Mouse (Mus musculus): ENCODE data around the gene Farp1. TPM values are rescaled to one million over a fixed set of nuclear protein-coding genes. Genes with fewer than 3 reads are reported as not detected.

Farp1 gene
- 30.5 and 32.5 TPM in 2 replicates for polyA plus RNA-seq (2015; fragmentation: Nextera tagmentation; extraction: Ambion mirVana)

GRCm38 (mm10) chr14:121034973-121035662, at the start of gene Farp1:
Gene Farp1, plus strand, starts transcription at chr14:121035200.
- H3K36me3 ChIP-seq, result no peaks in the 10 kb centered on the region
- ATAC-seq (ENCODE audit: insufficient number of reproducible peaks, low FRiP score, low TSS enrichment, low read depth), result peak; percentile 94
- 1% methylated on average over 57 of the region's 61 CpGs for WGBS

GRCm38 (mm10) chr14:120989126-120989525, 45.9 kb upstream of the Farp1 start:
- no peak for ATAC-seq (ENCODE audit: insufficient number of reproducible peaks, low FRiP score, low TSS enrichment, low read depth)
- H3K9ac ChIP-seq, result no peak overlapping the region
- 57% methylated on average over 6 of the region's 6 CpGs for WGBS

More at GRCm38 (mm10) chr14:121034973-121035662, at the start of gene Farp1:
- Histone ChIP-seq H3K4me2 (replicated peaks) (peak within 1 kb of the TSS; percentile 98), H3K4me3 (replicated peaks) (peak within 1 kb of the TSS; percentile 77), H3K9ac (peak within 1 kb of the TSS; percentile 82), H3K27ac (replicated peaks) (peak within 1 kb of the TSS; percentile 92), H3K9me3 (replicated peaks) (no peaks in the 10 kb centered on the region), H3K27me3 (no peaks in the 10 kb centered on the region), H3K4me1 (peaks cover 40% of the 10 kb centered on the region)

GRCm38 (mm10) chr14:120997686-120998085, 37.3 kb upstream of the Farp1 start:
- Histone ChIP-seq H3K36me3 (no peaks in the 10 kb centered on the region), H3K4me2 (replicated peaks) (no peak overlapping the region), H3K9ac (no peak overlapping the region), H3K4me1 (no peaks in the 10 kb centered on the region), H3K27me3 (no peaks in the 10 kb centered on the region), H3K27ac (replicated peaks) (no peak overlapping the region), H3K4me3 (replicated peaks) (no peak overlapping the region), H3K9me3 (replicated peaks) (no peaks in the 10 kb centered on the region)
- ATAC-seq (ENCODE audit: insufficient number of reproducible peaks, low FRiP score, low TSS enrichment, low read depth), result no peak
- 88% methylated on average over 5 of the region's 5 CpGs for WGBS

More at GRCm38 (mm10) chr14:120989126-120989525, 45.9 kb upstream of the Farp1 start:
- no peak overlapping the region for H3K27ac ChIP-seq (replicated peaks)
- no peaks in the 10 kb centered on the region for H3K4me1 ChIP-seq
- no peak overlapping the region for H3K4me2 ChIP-seq (replicated peaks)
- H3K4me3 ChIP-seq (replicated peaks), result no peak overlapping the region
- no peaks in the 10 kb centered on the region for H3K9me3 ChIP-seq (replicated peaks)
- H3K27me3 ChIP-seq, result no peaks in the 10 kb centered on the region
- no peaks in the 10 kb centered on the region for H3K36me3 ChIP-seq

- no peak for ATAC-seq (ENCODE audit: insufficient number of reproducible peaks, low FRiP score, low TSS enrichment, low read depth)
- Histone ChIP-seq H3K36me3 (no peaks in the 10 kb centered on the region), H3K4me1 (no peaks in the 10 kb centered on the region), H3K4me2 (replicated peaks) (no peak overlapping the region), H3K27ac (replicated peaks) (no peak overlapping the region), H3K9me3 (replicated peaks) (no peaks in the 10 kb centered on the region), H3K4me3 (replicated peaks) (no peak overlapping the region), H3K27me3 (no peaks in the 10 kb centered on the region), H3K9ac (no peak overlapping the region)
- WGBS, result 42% methylated on average over 12 of the region's 12 CpGs
Observed at GRCm38 (mm10) chr14:121000561-121001340, 34.2 kb upstream of the Farp1 start.

- WGBS, result 84% methylated on average over 6 of the region's 6 CpGs
- Histone ChIP-seq H3K4me3 (replicated peaks) (no peak overlapping the region), H3K4me2 (replicated peaks) (no peak overlapping the region), H3K27me3 (no peaks in the 10 kb centered on the region), H3K9ac (no peak overlapping the region), H3K27ac (replicated peaks) (no peak overlapping the region), H3K4me1 (no peaks in the 10 kb centered on the region), H3K36me3 (no peaks in the 10 kb centered on the region), H3K9me3 (replicated peaks) (no peaks in the 10 kb centered on the region)
- no peak for ATAC-seq (ENCODE audit: insufficient number of reproducible peaks, low FRiP score, low TSS enrichment, low read depth)
Observed at GRCm38 (mm10) chr14:121005621-121006020, 29.4 kb upstream of the Farp1 start.

- no peaks in the 10 kb centered on the region for H3K9me3 ChIP-seq (replicated peaks)
- no peak overlapping the region for H3K27ac ChIP-seq (replicated peaks)
- 82% methylated on average over 8 of the region's 8 CpGs for WGBS
- H3K4me2 ChIP-seq (replicated peaks), result no peak overlapping the region
- H3K4me1 ChIP-seq, result no peaks in the 10 kb centered on the region
- no peak for ATAC-seq (ENCODE audit: insufficient number of reproducible peaks, low FRiP score, low TSS enrichment, low read depth)
- H3K36me3 ChIP-seq, result no peaks in the 10 kb centered on the region
- no peaks in the 10 kb centered on the region for H3K27me3 ChIP-seq
- no peak overlapping the region for H3K9ac ChIP-seq
- H3K4me3 ChIP-seq (replicated peaks), result no peak overlapping the region
Observed at GRCm38 (mm10) chr14:121006021-121006420, 29.0 kb upstream of the Farp1 start.

GRCm38 (mm10) chr14:121015114-121015690, 19.8 kb upstream of the Farp1 start:
- 75% methylated on average over 2 of the region's 2 CpGs for WGBS
- H3K27ac ChIP-seq (replicated peaks), result no peak overlapping the region
- H3K9me3 ChIP-seq (replicated peaks), result 0 out of 2 replicates have a peak, but pooled peaks cover 3% of the 10 kb centered on the region
- no peak for ATAC-seq (ENCODE audit: insufficient number of reproducible peaks, low FRiP score, low TSS enrichment, low read depth)
- no peaks in the 10 kb centered on the region for H3K4me1 ChIP-seq
- H3K27me3 ChIP-seq, result no peaks in the 10 kb centered on the region
- H3K4me3 ChIP-seq (replicated peaks), result no peak overlapping the region
- no peak overlapping the region for H3K4me2 ChIP-seq (replicated peaks)
- H3K9ac ChIP-seq, result no peak overlapping the region
- no peaks in the 10 kb centered on the region for H3K36me3 ChIP-seq

GRCm38 (mm10) chr14:121022403-121022802, 12.6 kb upstream of the Farp1 start:
- WGBS, result 32% methylated on average over 5 of the region's 5 CpGs
- Histone ChIP-seq H3K4me2 (replicated peaks) (no peak overlapping the region), H3K36me3 (no peaks in the 10 kb centered on the region), H3K9ac (no peak overlapping the region), H3K9me3 (replicated peaks) (0 out of 2 replicates have a peak, but pooled peaks cover 3% of the 10 kb centered on the region), H3K4me3 (replicated peaks) (no peak overlapping the region), H3K27ac (replicated peaks) (no peak overlapping the region), H3K4me1 (no peaks in the 10 kb centered on the region), H3K27me3 (no peaks in the 10 kb centered on the region)
- ATAC-seq (ENCODE audit: insufficient number of reproducible peaks, low FRiP score, low TSS enrichment, low read depth), result no peak

GRCm38 (mm10) chr14:121025381-121025780, 9.6 kb upstream of the Farp1 start:
- Histone ChIP-seq H3K4me3 (replicated peaks) (no peak overlapping the region), H3K27ac (replicated peaks) (no peak overlapping the region), H3K9ac (no peak overlapping the region), H3K9me3 (replicated peaks) (no peaks in the 10 kb centered on the region), H3K36me3 (no peaks in the 10 kb centered on the region), H3K4me2 (replicated peaks) (no peak overlapping the region), H3K27me3 (no peaks in the 10 kb centered on the region), H3K4me1 (no peaks in the 10 kb centered on the region)
- 70% methylated on average over 8 of the region's 8 CpGs for WGBS
- no peak for ATAC-seq (ENCODE audit: insufficient number of reproducible peaks, low FRiP score, low TSS enrichment, low read depth)

GRCm38 (mm10) chr14:121031396-121031795, 3.6 kb upstream of the Farp1 start:
- Histone ChIP-seq H3K4me1 (peaks cover 12% of the 10 kb centered on the region), H3K27ac (replicated peaks) (no peak overlapping the region), H3K4me2 (replicated peaks) (no peak overlapping the region), H3K4me3 (replicated peaks) (no peak overlapping the region), H3K36me3 (no peaks in the 10 kb centered on the region), H3K9me3 (replicated peaks) (no peaks in the 10 kb centered on the region), H3K27me3 (no peaks in the 10 kb centered on the region), H3K9ac (no peak overlapping the region)
- no peak for ATAC-seq (ENCODE audit: insufficient number of reproducible peaks, low FRiP score, low TSS enrichment, low read depth)
- 73% methylated on average over 2 of the region's 2 CpGs for WGBS

- no peak for ATAC-seq (ENCODE audit: insufficient number of reproducible peaks, low FRiP score, low TSS enrichment, low read depth)
- no peaks in the 10 kb centered on the region for H3K27me3 ChIP-seq
Observed at GRCm38 (mm10) chr14:121034525-121034924, 475 bp upstream of the Farp1 start.

More at GRCm38 (mm10) chr14:121034525-121034924, 475 bp upstream of the Farp1 start:
- Histone ChIP-seq H3K4me3 (replicated peaks) (peak overlapping the region; percentile 77), H3K9ac (no peak overlapping the region), H3K9me3 (replicated peaks) (no peaks in the 10 kb centered on the region), H3K36me3 (no peaks in the 10 kb centered on the region), H3K27ac (replicated peaks) (no peak overlapping the region), H3K4me1 (peaks cover 40% of the 10 kb centered on the region), H3K4me2 (replicated peaks) (peak overlapping the region; percentile 98)
- WGBS, result 20% methylated on average over 10 of the region's 10 CpGs
